Mouse (Mus musculus): ENCODE measurements around the gene Abcc12.

Abcc12 gene

GRCm38 (mm10) chr8:86580458-86580857 is at the start of gene Abcc12:
Gene Abcc12 (minus strand): TSS chr8:86580686.
- in situ Hi-C loops (cut with MseI, MboI), result loop anchor here (10.0 to 25.0 kb wide), 2 partner anchors 886 to 893 kb away; no protein-coding TSS in a partner anchor

- in situ Hi-C loops (cut with MseI, MboI), result no loop called here
These were observed 49.7 kb upstream of the Abcc12 start for GRCm38 (mm10) chr8:86630212-86630611.

- in situ Hi-C loops (cut with MseI, MboI), result no loop called here
These were observed 44.4 kb upstream of the Abcc12 start for GRCm38 (mm10) chr8:86624915-86625314.

GRCm38 (mm10) chr8:86623911-86624731 is 43.6 kb upstream of the Abcc12 start, which contains the start of gene Lonp2:
Gene Lonp2 (plus strand): TSS chr8:86624043.
- in situ Hi-C loops (cut with MseI, MboI), result no loop called here

- in situ Hi-C loops (cut with MseI, MboI), result no loop called here
These were observed 43.0 kb upstream of the Abcc12 start for GRCm38 (mm10) chr8:86623551-86623910.

- in situ Hi-C loops (cut with MseI, MboI), result no loop called here
These were observed 37.4 kb upstream of the Abcc12 start for GRCm38 (mm10) chr8:86617759-86618387.

GRCm38 (mm10) chr8:86615095-86615769 is 34.7 kb upstream of the Abcc12 start:
- in situ Hi-C loops (cut with MseI, MboI), result no loop called here

GRCm38 (mm10) chr8:86613798-86614197 is 33.3 kb upstream of the Abcc12 start:
- in situ Hi-C loops (cut with MseI, MboI), result no loop called here

- in situ Hi-C loops (cut with MseI, MboI), result no loop called here
These were observed 24.2 kb upstream of the Abcc12 start for GRCm38 (mm10) chr8:86604676-86605075.

GRCm38 (mm10) chr8:86603174-86603573 is 22.7 kb upstream of the Abcc12 start:
- in situ Hi-C loops (cut with MseI, MboI), result no loop called here

GRCm38 (mm10) chr8:86600311-86600710 is 19.8 kb upstream of the Abcc12 start:
- in situ Hi-C loops (cut with MseI, MboI), result no loop called here

- in situ Hi-C loops (cut with MseI, MboI), result loop anchor here in 1 of 2 experiments (25.0 kb wide), 1 partner anchor 912 kb away; no protein-coding TSS in a partner anchor
These were observed 18.8 kb upstream of the Abcc12 start for GRCm38 (mm10) chr8:86599299-86599698.

GRCm38 (mm10) chr8:86597681-86598080 is 17.2 kb upstream of the Abcc12 start:
- in situ Hi-C loops (cut with MseI, MboI), result loop anchor here in 1 of 2 experiments (25.0 kb wide), 1 partner anchor 910 kb away; no protein-coding TSS in a partner anchor

- in situ Hi-C loops (cut with MseI, MboI), result loop anchor here in 1 of 2 experiments (25.0 kb wide), 1 partner anchor 908 kb away; no protein-coding TSS in a partner anchor
These were observed 15.2 kb upstream of the Abcc12 start for GRCm38 (mm10) chr8:86595671-86596070.

- in situ Hi-C loops (cut with MseI, MboI), result loop anchor here in 1 of 2 experiments (25.0 kb wide), 1 partner anchor 907 kb away; no protein-coding TSS in a partner anchor
These were observed 13.8 kb upstream of the Abcc12 start for GRCm38 (mm10) chr8:86594159-86594796.

GRCm38 (mm10) chr8:86593099-86593498 is 12.6 kb upstream of the Abcc12 start:
- in situ Hi-C loops (cut with MseI, MboI), result loop anchor here in 1 of 2 experiments (25.0 kb wide), 1 partner anchor 906 kb away; no protein-coding TSS in a partner anchor

GRCm38 (mm10) chr8:86588338-86588737 is 7.9 kb upstream of the Abcc12 start:
- in situ Hi-C loops (cut with MseI, MboI), result loop anchor here (10.0 to 25.0 kb wide), 2 partner anchors 894 to 901 kb away; no protein-coding TSS in a partner anchor

GRCm38 (mm10) chr8:86586642-86587041 is 6.2 kb upstream of the Abcc12 start:
- in situ Hi-C loops (cut with MseI, MboI), result loop anchor here (10.0 to 25.0 kb wide), 2 partner anchors 892 to 899 kb away; no protein-coding TSS in a partner anchor

- in situ Hi-C loops (cut with MseI, MboI), result loop anchor here (10.0 to 25.0 kb wide), 2 partner anchors 891 to 899 kb away; no protein-coding TSS in a partner anchor
These were observed 5.6 kb upstream of the Abcc12 start for GRCm38 (mm10) chr8:86586058-86586457.

- in situ Hi-C loops (cut with MseI, MboI), result loop anchor here (10.0 to 25.0 kb wide), 2 partner anchors 891 to 898 kb away; no protein-coding TSS in a partner anchor
These were observed 5.0 kb upstream of the Abcc12 start for GRCm38 (mm10) chr8:86585532-86585931.

GRCm38 (mm10) chr8:86585118-86585517 is 4.6 kb upstream of the Abcc12 start:
- in situ Hi-C loops (cut with MseI, MboI), result loop anchor here (10.0 to 25.0 kb wide), 2 partner anchors 890 to 898 kb away; no protein-coding TSS in a partner anchor
